Mouse (Mus musculus) gastrocnemius, adult 8-10 months (tissue): ENCODE measurements at regions not wholly inside any gene's neighbourhood (a gene's known extent, or its start where the extent isn't known, plus 50 kb on each side); places are given as distances from the start of the nearest gene placed in this dataset.

Experiments
- DNase-seq, 2 experiments: peaks; one replicate each; pipeline ENCODE4 v3.0.0; 2022; ENCODE audit warnings: low spot score in 2 of 2

GRCm38 (mm10) chr12:79968676-79969075 lies 144.1 kb downstream of the Zfp36l1 start:
- DNase-seq = no peak

- DNase-seq = peak; percentile 56 to 75
Measured at GRCm38 (mm10) chr12:79967491-79968255, 145.1 kb downstream of the Zfp36l1 start.

- DNase-seq = no peak
Measured at GRCm38 (mm10) chr12:79966621-79967490, 146.0 kb downstream of the Zfp36l1 start.

- DNase-seq = no peak
Measured at GRCm38 (mm10) chr12:79966289-79966615, 146.6 kb downstream of the Zfp36l1 start.

GRCm38 (mm10) chr12:79965471-79966288 lies 147.1 kb downstream of the Zfp36l1 start:
- DNase-seq = no peak

GRCm38 (mm10) chr12:79963443-79964025 lies 149.3 kb downstream of the Zfp36l1 start:
- DNase-seq = no peak

GRCm38 (mm10) chr12:79962649-79963236 lies 150.1 kb downstream of the Zfp36l1 start:
- DNase-seq = no peak

- DNase-seq = no peak
Measured at GRCm38 (mm10) chr12:79961881-79962280, 150.9 kb downstream of the Zfp36l1 start.

GRCm38 (mm10) chr12:79961076-79961475 lies 151.7 kb downstream of the Zfp36l1 start:
- no peak for DNase-seq

GRCm38 (mm10) chr12:79960446-79960845 lies 152.4 kb downstream of the Zfp36l1 start:
- no peak for DNase-seq

- DNase-seq = no peak
Measured at GRCm38 (mm10) chr12:79959540-79960305, 153.1 kb downstream of the Zfp36l1 start.

- DNase-seq = no peak
Measured at GRCm38 (mm10) chr12:79957211-79957610, 155.6 kb downstream of the Zfp36l1 start.

- no peak for DNase-seq
Measured at GRCm38 (mm10) chr12:79956351-79956750, 156.5 kb downstream of the Zfp36l1 start.

- no peak for DNase-seq
Measured at GRCm38 (mm10) chr12:79955501-79955900, 157.3 kb downstream of the Zfp36l1 start.

- DNase-seq = no peak
Measured at GRCm38 (mm10) chr12:79950579-79951112, 162.2 kb downstream of the Zfp36l1 start.

GRCm38 (mm10) chr12:79949101-79949824 lies 163.6 kb downstream of the Zfp36l1 start:
- DNase-seq = peak; percentile 69 to 75

- DNase-seq = no peak
Measured at GRCm38 (mm10) chr12:79947574-79947973, 165.2 kb downstream of the Zfp36l1 start.

- no peak for DNase-seq
Measured at GRCm38 (mm10) chr12:79946777-79947176, 166.0 kb downstream of the Zfp36l1 start.

- DNase-seq = no peak
Measured at GRCm38 (mm10) chr12:79945899-79946298, 166.9 kb downstream of the Zfp36l1 start.
